Mouse (Mus musculus): ENCODE data around the gene Ptar1.

GRCm38 (mm10) chr19:23757011-23757410, 69.8 kb downstream of the Ptar1 start:
- TF ChIP-seq CTCF (IDR thresholded peaks at IDR 0.05; ENCODE audit: extremely low read depth, insufficient read depth, low read length) (no peak), POLR2A (IDR thresholded peaks at IDR 0.05; ENCODE audit: extremely low read depth, insufficient read depth, low read length) (no peak)

All from cortical plate, adult 2 months (tissue).